Mouse (Mus musculus): ENCODE data around the gene Mdm1.
A peak's percentile ranks its signal among the peaks of the same experiment; 100 is the strongest.
"Not testable (repeated sequence)": the region's sequence is repeated elsewhere in the genome, so short reads cannot be mapped to it uniquely, and the experiment has no call there.

Gene Mdm1

GRCm38 (mm10) chr10:118125236-118125635 is 16.4 kb upstream of the Mdm1 start:
- DNase-seq, result no peak

GRCm38 (mm10) chr10:118125776-118126445 is 15.7 kb upstream of the Mdm1 start:
- no peak for DNase-seq

- peak; percentile 55 to 80 for DNase-seq
These were observed 12.5 kb upstream of the Mdm1 start for GRCm38 (mm10) chr10:118129001-118129682.

GRCm38 (mm10) chr10:118130016-118130415 is 11.6 kb upstream of the Mdm1 start:
- no peak for DNase-seq

- no peak for DNase-seq
These were observed 8.6 kb upstream of the Mdm1 start for GRCm38 (mm10) chr10:118132993-118133392.

- no peak for DNase-seq
These were observed 3.1 kb upstream of the Mdm1 start for GRCm38 (mm10) chr10:118138508-118138907.

GRCm38 (mm10) chr10:118139837-118140570 is 1.6 kb upstream of the Mdm1 start:
- DNase-seq, result no peak

- DNase-seq, result no peak
These were observed 532 bp downstream of the Mdm1 start for GRCm38 (mm10) chr10:118141884-118142801.

- no peak for DNase-seq
These were observed 7.8 kb downstream of the Mdm1 start for GRCm38 (mm10) chr10:118149381-118149780.

GRCm38 (mm10) chr10:118150866-118151265 is 9.3 kb downstream of the Mdm1 start:
- no peak for DNase-seq

- DNase-seq, result peak in 1 of 2 experiments; percentile 47
These were observed 14.3 kb downstream of the Mdm1 start for GRCm38 (mm10) chr10:118155932-118156331.

GRCm38 (mm10) chr10:118161131-118161530 is 19.5 kb downstream of the Mdm1 start:
- DNase-seq, result no peak

- DNase-seq, result no peak
These were observed 27.6 kb downstream of the Mdm1 start for GRCm38 (mm10) chr10:118169212-118169611.

GRCm38 (mm10) chr10:118172416-118172815 is 30.8 kb downstream of the Mdm1 start:
- DNase-seq, result no peak

- DNase-seq, result no peak
These were observed 31.3 kb downstream of the Mdm1 start for GRCm38 (mm10) chr10:118172876-118173275.

GRCm38 (mm10) chr10:118175542-118175941 is 33.9 kb downstream of the Mdm1 start:
- DNase-seq, result not testable (repeated sequence)

- DNase-seq, result no peak
These were observed 37.1 kb downstream of the Mdm1 start for GRCm38 (mm10) chr10:118178735-118179151.

- no peak for DNase-seq
These were observed 37.7 kb downstream of the Mdm1 start for GRCm38 (mm10) chr10:118179265-118179664.

- not testable (repeated sequence) for DNase-seq
These were observed 53.5 kb downstream of the Mdm1 start for GRCm38 (mm10) chr10:118195150-118195549.

GRCm38 (mm10) chr10:118204642-118205041 is 63.0 kb downstream of the Mdm1 start, which contains the start of gene Il22:
Il22 (plus strand) TSS chr10:118204942.
- no peak for DNase-seq

- DNase-seq, result not testable (repeated sequence)
These were observed 74.2 kb downstream of the Mdm1 start for GRCm38 (mm10) chr10:118215719-118216393.
